29 mouse cellular contexts compared by ENCODE assay signal in the genomic region with DNA sequence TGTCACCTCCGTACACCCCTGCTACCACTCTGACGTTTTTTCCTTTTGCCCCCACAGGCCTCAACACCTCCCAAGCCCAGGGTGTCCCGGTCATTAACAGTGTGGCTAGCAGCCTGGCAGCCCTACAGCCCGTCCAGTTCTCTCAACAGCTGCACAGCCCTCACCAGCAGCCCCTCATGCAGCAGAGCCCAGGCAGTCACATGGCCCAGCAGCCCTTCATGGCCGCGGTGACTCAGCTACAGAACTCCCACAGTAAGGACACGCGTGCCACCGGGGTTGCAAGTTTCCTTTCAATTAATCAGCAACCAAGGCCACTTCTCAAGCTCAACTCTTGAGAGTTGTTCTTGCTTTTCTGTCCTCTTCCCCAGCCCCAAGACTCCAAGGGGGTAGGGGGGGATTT. TPM values are rescaled to one million over a fixed set of nuclear protein-coding genes. Genes with fewer than 3 reads are reported as not detected.
DNase-seq lines count a peak whose midpoint lies in the region; ATAC-seq and TF ChIP-seq lines count a peak whose summit lies in the region.
"Had no signal": no experiment of that assay in that cellular context is flagged by ENCODE, and none has a peak within 500 bp of the region (broad histone marks: within the 10 kb centered on the region; RNA-seq: fewer than 3 reads in every experiment).

No protein-coding gene starts in this region.

- H3K4me1 ChIP-seq in kidney, postnatal 0 days (replicated peaks; ENCODE audit: insufficient read depth, low read length), result no peaks in the 10 kb centered on the region
- no peaks in the 10 kb centered on the region for H3K4me1 ChIP-seq in midbrain, embryonic 13.5 days (replicated peaks)
- H3K4me1 ChIP-seq: embryonic facial prominence, embryonic 15.5 days; forebrain, embryonic 12.5 days; hindbrain, embryonic 15.5 days; neural tube, embryonic 12.5 days had no signal

- no peak overlapping the region for H3K4me2 ChIP-seq in kidney, postnatal 0 days (ENCODE audit: low read length)
- H3K4me2 ChIP-seq in midbrain, embryonic 13.5 days (replicated peaks), result no peak overlapping the region
- H3K4me2 ChIP-seq: embryonic facial prominence, embryonic 15.5 days; forebrain, embryonic 12.5 days; hindbrain, embryonic 15.5 days; neural tube, embryonic 12.5 days had no signal

- no peaks in the 10 kb centered on the region for H3K9me3 ChIP-seq in kidney, postnatal 0 days (replicated peaks; ENCODE audit: low read length)
- no peaks in the 10 kb centered on the region for H3K9me3 ChIP-seq in midbrain, embryonic 13.5 days
- H3K9me3 ChIP-seq: embryonic facial prominence, embryonic 10.5 days; embryonic facial prominence, embryonic 15.5 days; forebrain, embryonic 12.5 days; hindbrain, embryonic 10.5 days; hindbrain, embryonic 15.5 days; midbrain, embryonic 10.5 days; neural tube, embryonic 12.5 days had no signal

- TF ChIP-seq CTCF in kidney, postnatal 0 days (IDR thresholded peaks at IDR 0.05; ENCODE audit: low read depth), result no peak

- H3K4me3 ChIP-seq in kidney, postnatal 0 days (replicated peaks; ENCODE audit: low read depth, low read length), result no peak overlapping the region
- H3K4me3 ChIP-seq in midbrain, embryonic 13.5 days (replicated peaks), result no peak overlapping the region
- H3K4me3 ChIP-seq: embryonic facial prominence, embryonic 10.5 days; embryonic facial prominence, embryonic 15.5 days; forebrain, embryonic 12.5 days; hindbrain, embryonic 10.5 days; hindbrain, embryonic 15.5 days; midbrain, embryonic 10.5 days; neural tube, embryonic 12.5 days had no signal

- no peak for DNase-seq in kidney, postnatal 0 days (ENCODE audit: low spot score)
- no peak for DNase-seq in kidney, adult 8-10 months
- peak; percentile 86 to 93 for DNase-seq in adrenal gland, adult (ENCODE audit: inconsistent age in 2 of 2, low spot score in 1 of 2)
- peak; percentile 90 for DNase-seq in adrenal gland, adult 2 months
- peak; percentile 82 to 88 for DNase-seq in adrenal gland, postnatal 36 days
- no peak for DNase-seq in embryo, embryonic 9.5 days (ENCODE audit: extremely low spot score)
- DNase-seq: B cell, adult 2 months; cerebellum, adult 11-12 months; cerebellum, postnatal 10 days; forebrain, postnatal 0 days; heart, postnatal 14 days; kidney, adult 11 months; liver; lung, adult 2 months; spleen, adult 18-20 months; thymus, postnatal 14 days had no signal

- no peak overlapping the region for H3K9ac ChIP-seq in kidney, postnatal 0 days (ENCODE audit: low read depth, low read length)
- H3K9ac ChIP-seq in midbrain, embryonic 13.5 days (replicated peaks), result no peak overlapping the region
- H3K9ac ChIP-seq: embryonic facial prominence, embryonic 15.5 days; forebrain, embryonic 12.5 days; forebrain, postnatal 0 days; hindbrain, embryonic 15.5 days; liver, embryonic 14.5 days; neural tube, embryonic 12.5 days had no signal

- WGBS in kidney, postnatal 0 days, result 61% methylated on average over 9 of the region's 9 CpGs
- WGBS in midbrain, embryonic 13.5 days, result 79% methylated on average over 9 of the region's 9 CpGs

- peak overlapping the region; percentile 15; the same call in 1 of the 2 replicates for H3K27ac ChIP-seq in kidney, postnatal 0 days
- no peak overlapping the region for H3K27ac ChIP-seq in midbrain, embryonic 13.5 days
- H3K27ac ChIP-seq: embryonic facial prominence, embryonic 10.5 days; embryonic facial prominence, embryonic 15.5 days; forebrain, embryonic 12.5 days; hindbrain, embryonic 10.5 days; hindbrain, embryonic 15.5 days; liver, embryonic 14.5 days; neural tube, embryonic 12.5 days had no signal

- peaks cover 21% of the 10 kb centered on the region; the same call in 1 of the 2 replicates for H3K36me3 ChIP-seq in kidney, postnatal 0 days (ENCODE audit: insufficient read depth, low read length)
- no peaks in the 10 kb centered on the region for H3K36me3 ChIP-seq in midbrain, embryonic 13.5 days
- H3K36me3 ChIP-seq: embryonic facial prominence, embryonic 10.5 days; embryonic facial prominence, embryonic 15.5 days; forebrain, embryonic 12.5 days; hindbrain, embryonic 10.5 days; hindbrain, embryonic 15.5 days; midbrain, embryonic 10.5 days; neural tube, embryonic 12.5 days had no signal

- no peak for ATAC-seq in kidney, postnatal 0 days (replicated peaks; ENCODE audit: low FRiP score, low read depth)
- no peak for ATAC-seq in midbrain, embryonic 13.5 days
- ATAC-seq: forebrain, postnatal 0 days; inflammation-experienced regulatory T-cells, adult 6 months; midbrain, embryonic 16.5 days had no signal

- no peaks in the 10 kb centered on the region for H3K27me3 ChIP-seq in kidney, postnatal 0 days (ENCODE audit: insufficient read depth, low read length)
- no peaks in the 10 kb centered on the region for H3K27me3 ChIP-seq in midbrain, embryonic 13.5 days
- H3K27me3 ChIP-seq: CH12.LX; embryonic facial prominence, embryonic 15.5 days; hindbrain, embryonic 15.5 days; neural tube, embryonic 12.5 days had no signal

RNA-seq across cellular contexts. Expression of gene Hnf1b, which starts 43.5 kb away (rescaled TPM):
- polyA plus RNA-seq in kidney, postnatal 0 days (2015; fragmentation: Nextera tagmentation; extraction: Ambion mirVana), result 88.8 and 92.6 TPM in 2 replicates
- total RNA-seq in adrenal gland, adult 2 months (2021), result not detected
- polyA plus RNA-seq in adrenal gland, adult 2 months (2012; rRNA removed), result 0.26 and 0.53 TPM in 2 replicates
- not detected for total RNA-seq in adrenal gland, postnatal 36 days (2021)
- polyA plus RNA-seq in midbrain, embryonic 13.5 days (2015; fragmentation: Nextera tagmentation; extraction: Ambion mirVana), result 0.10 TPM in 1 of 2 replicates, not detected in the other
- total RNA-seq: forebrain, postnatal 0 days; heart, postnatal 14 days; megakaryocyte progenitor cell, adult 5-6 weeks had no signal
- polyA plus RNA-seq: embryonic facial prominence, embryonic 15.5 days; forebrain, embryonic 12.5 days; hindbrain, embryonic 10.5 days; inflammation-experienced regulatory T-cells, adult 6 months; midbrain, embryonic 10.5 days had no signal

RNA-seq across cellular contexts. Expression of gene Ddx52, which starts 48.5 kb away (rescaled TPM):
- 32.5 and 34.8 TPM in 2 replicates for polyA plus RNA-seq in kidney, postnatal 0 days (2015; fragmentation: Nextera tagmentation; extraction: Ambion mirVana)
- total RNA-seq in adrenal gland, adult 2 months (2021), result 10 to 100 TPM; 19.6 to 19.9 TPM
- polyA plus RNA-seq in adrenal gland, adult 2 months (2012; rRNA removed), result 0.92 and 0.96 TPM in 2 replicates
- 10 to 100 TPM; 20.0 to 21.7 TPM for total RNA-seq in adrenal gland, postnatal 36 days (2021)
- polyA plus RNA-seq in midbrain, embryonic 13.5 days (2015; fragmentation: Nextera tagmentation; extraction: Ambion mirVana), result 33.0 and 34.6 TPM in 2 replicates

Comparison
In these comparisons a context has a peak if more than half of its experiments do, and no peak if none do; other contexts are left out.
1. DNase-seq: peak in adrenal gland, adult (2 of 2), adrenal gland, adult 2 months (single experiment) and adrenal gland, postnatal 36 days (2 of 2); none in kidney, postnatal 0 days (single experiment), kidney, adult 8-10 months (0 of 2) and embryo, embryonic 9.5 days (single experiment).
2. RNA of gene Hnf1b, which starts 43.5 kb away (polyA plus RNA-seq): 88.8 to 92.6 TPM in kidney, postnatal 0 days; 0.26 to 0.53 TPM in adrenal gland, adult 2 months and 0.10 TPM in midbrain, embryonic 13.5 days; every median in the first group is over 10 times any median in the second.
3. RNA of gene Ddx52, which starts 48.5 kb away (polyA plus RNA-seq): 33.0 to 34.6 TPM in midbrain, embryonic 13.5 days and 32.5 to 34.8 TPM in kidney, postnatal 0 days; 0.92 to 0.96 TPM in adrenal gland, adult 2 months; every median in the first group is over 10 times any median in the second.